Mouse (Mus musculus) cerebellum, adult 2 months (tissue): ENCODE measurements at regions not wholly inside any gene's neighbourhood (a gene's known extent, or its start where the extent isn't known, plus 50 kb on each side); places are given as distances from the start of the nearest gene placed in this dataset.

ENCODE experiments used
- DNase-seq, 2 experiments: peaks; one replicate each; pipeline ENCODE4 v3.0.0; 2021
- H3K27ac ChIP-seq: fragments of 200-500 bp; 2 replicates; pipeline ENCODE4 v1.5.1; 2012; ENCODE audit warnings: low read length, control low read depth, inconsistent platforms; ENCODE audit not compliant: insufficient read depth
- H3K27me3 ChIP-seq: fragments of 200-500 bp; 2 replicates; pipeline ENCODE4 v1.6.1; 2012; ENCODE audit warnings: inconsistent platforms, mild to moderate bottlenecking, low read length, moderate library complexity; ENCODE audit not compliant: control insufficient read depth, insufficient read depth
- H3K4me1 ChIP-seq: fragments of 200-500 bp; 2 replicates; pipeline ENCODE4 v1.6.1; 2011; ENCODE audit warnings: low read length; ENCODE audit not compliant: control insufficient read depth, insufficient read depth
- H3K4me3 ChIP-seq: fragments of 200-500 bp; replicated peaks from 2 replicates; pipeline ENCODE3; 2011; ENCODE audit warnings: mild to moderate bottlenecking, low read depth, low read length, control low read depth; ENCODE audit not compliant: insufficient read depth
- CTCF ChIP-seq: fragments of 200-500 bp; IDR thresholded peaks from 2 replicates; pipeline ENCODE4 v1.5.1; 2011; ENCODE audit warnings: low read depth, mild to moderate bottlenecking, control low read depth, low read length, moderate library complexity, borderline replicate concordance; ENCODE audit not compliant: insufficient read depth
- POLR2A ChIP-seq: fragments of 200-500 bp; IDR thresholded peaks from 2 replicates; pipeline ENCODE4 v1.6.1; 2011; ENCODE audit warnings: low read length, control low read depth, borderline replicate concordance; ENCODE audit not compliant: insufficient read depth
- WGBS: fragments of 180-500 bp; shearing (Covaris S2); methylation state at CpG from one replicate; pipeline ENCODE4 v1.1.7; 2018; 5-methylcytosine and 5-hydroxymethylcytosine counted together

DNA sequence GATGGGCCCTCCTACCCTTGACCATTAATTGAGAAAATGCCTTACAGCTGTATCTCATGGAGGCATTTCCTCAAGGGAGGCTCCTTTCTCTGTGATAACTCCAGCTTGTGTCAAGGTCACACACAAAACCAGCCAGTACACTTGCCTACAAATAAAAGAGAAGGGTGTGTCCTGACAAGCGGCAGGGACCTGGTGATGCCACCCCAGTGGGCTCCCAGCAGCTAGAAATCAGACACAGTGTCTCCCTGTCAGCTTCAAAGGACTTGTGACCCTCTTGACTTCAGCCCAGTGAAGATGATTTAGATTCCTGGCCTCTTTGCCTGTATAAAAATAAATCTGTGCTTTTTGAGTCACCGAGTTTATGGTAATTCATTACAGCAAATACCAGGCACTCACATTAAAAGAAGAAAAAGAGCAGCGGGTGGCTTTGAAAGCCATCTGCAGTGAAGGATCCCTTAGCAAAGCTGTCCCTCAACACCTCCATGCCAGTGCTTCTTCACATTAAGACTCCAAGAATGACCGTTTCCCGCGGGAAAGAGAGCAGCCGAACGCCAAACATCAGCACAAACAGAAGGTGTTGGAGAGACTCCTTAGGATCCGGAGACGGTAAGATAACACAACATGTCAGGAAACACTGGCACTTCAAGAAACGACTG is 273.5 kb downstream of the Gxylt1 start:
- TF ChIP-seq CTCF (no peak), POLR2A (no peak)
- H3K27me3 ChIP-seq, result no peaks in the 10 kb centered on the region
- WGBS, result 7% methylated on average over 11 of the region's 11 CpGs
- H3K27ac ChIP-seq, result no peak overlapping the region
- H3K4me1 ChIP-seq, result no peaks in the 10 kb centered on the region
- DNase-seq, result no peak
- H3K4me3 ChIP-seq, result no peak overlapping the region

DNA sequence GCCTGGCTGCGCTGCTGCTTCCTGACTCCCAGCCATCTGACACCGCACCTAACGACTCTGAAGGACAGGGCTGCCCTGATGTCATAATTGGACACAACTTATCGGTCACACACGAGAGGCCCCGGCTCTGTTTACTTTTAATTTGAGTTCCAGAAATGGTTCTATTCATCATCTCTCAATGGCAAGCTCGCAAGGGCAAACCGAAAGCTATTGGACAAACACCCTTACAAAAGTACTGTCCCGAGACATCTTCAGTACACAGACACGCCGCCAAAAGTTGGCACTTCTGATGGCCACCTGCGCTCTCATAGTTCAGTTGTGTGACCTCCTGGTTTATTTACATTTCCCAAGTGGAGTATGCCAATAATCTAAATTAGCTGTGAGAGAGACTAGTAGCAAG is 274.9 kb downstream of the Gxylt1 start:
- no peak overlapping the region for H3K4me3 ChIP-seq
- DNase-seq, result no peak
- H3K4me1 ChIP-seq, result no peaks in the 10 kb centered on the region
- no peak for TF ChIP-seq CTCF
- TF ChIP-seq POLR2A, result no peak
- no peaks in the 10 kb centered on the region for H3K27me3 ChIP-seq
- WGBS, result 37% methylated on average over 12 of the region's 12 CpGs
- no peak overlapping the region for H3K27ac ChIP-seq

- no peak overlapping the region for H3K4me3 ChIP-seq
- TF ChIP-seq CTCF (no peak), POLR2A (no peak)
- no peak for DNase-seq
- H3K27me3 ChIP-seq, result no peaks in the 10 kb centered on the region
- no peak overlapping the region for H3K27ac ChIP-seq
- H3K4me1 ChIP-seq, result no peaks in the 10 kb centered on the region
- WGBS, result 84% methylated on average over 5 of the region's 5 CpGs
These were observed 277.0 kb downstream of the Gxylt1 start for GRCm38 (mm10) chr15:92997933-92998332.

DNA sequence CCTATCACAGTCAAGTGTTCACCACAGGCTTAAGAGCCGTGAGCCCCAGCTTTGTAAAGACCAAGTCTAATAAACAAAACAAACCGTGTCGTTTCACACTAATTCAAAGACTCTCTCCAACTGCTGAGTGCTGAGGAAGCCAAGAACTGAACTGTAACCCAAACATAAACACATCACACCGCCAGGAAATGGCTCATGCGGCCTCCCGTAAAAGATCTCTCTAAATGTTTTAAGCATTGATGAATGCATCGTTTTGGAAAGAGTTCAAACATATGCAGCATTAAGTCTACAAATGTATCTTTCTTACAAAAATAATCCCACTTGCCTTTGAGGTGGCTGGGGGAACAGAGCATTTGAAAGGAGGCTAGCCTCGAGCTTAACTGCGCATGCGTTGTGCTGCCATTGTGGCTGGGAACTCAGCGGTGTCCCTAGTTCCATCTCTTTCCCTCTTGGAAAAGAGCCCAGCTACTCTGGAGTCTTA is 280.7 kb downstream of the Gxylt1 start:
- no peak for DNase-seq
- H3K4me1 ChIP-seq, result no peaks in the 10 kb centered on the region
- no peak overlapping the region for H3K4me3 ChIP-seq
- no peak overlapping the region for H3K27ac ChIP-seq
- WGBS, result 23% methylated on average over 11 of the region's 11 CpGs
- TF ChIP-seq CTCF (no peak), POLR2A (no peak)
- H3K27me3 ChIP-seq, result no peaks in the 10 kb centered on the region

- TF ChIP-seq POLR2A (no peak), CTCF (no peak)
- no peak overlapping the region for H3K27ac ChIP-seq
- H3K4me3 ChIP-seq, result no peak overlapping the region
- 49% methylated on average over 6 of the region's 6 CpGs for WGBS
- no peak for DNase-seq
- no peaks in the 10 kb centered on the region for H3K4me1 ChIP-seq
- no peaks in the 10 kb centered on the region for H3K27me3 ChIP-seq
These were observed 281.3 kb downstream of the Gxylt1 start for GRCm38 (mm10) chr15:92993538-92994190.

- H3K27me3 ChIP-seq, result no peaks in the 10 kb centered on the region
- H3K4me3 ChIP-seq, result no peak overlapping the region
- TF ChIP-seq CTCF (no peak), POLR2A (no peak)
- H3K27ac ChIP-seq, result no peak overlapping the region
- peak; percentile 12 to 50 for DNase-seq
- H3K4me1 ChIP-seq, result no peaks in the 10 kb centered on the region
- WGBS, result 10% methylated on average over 4 of the region's 4 CpGs
These were observed 299.2 kb downstream of the Gxylt1 start for GRCm38 (mm10) chr15:92975774-92976173.

DNA sequence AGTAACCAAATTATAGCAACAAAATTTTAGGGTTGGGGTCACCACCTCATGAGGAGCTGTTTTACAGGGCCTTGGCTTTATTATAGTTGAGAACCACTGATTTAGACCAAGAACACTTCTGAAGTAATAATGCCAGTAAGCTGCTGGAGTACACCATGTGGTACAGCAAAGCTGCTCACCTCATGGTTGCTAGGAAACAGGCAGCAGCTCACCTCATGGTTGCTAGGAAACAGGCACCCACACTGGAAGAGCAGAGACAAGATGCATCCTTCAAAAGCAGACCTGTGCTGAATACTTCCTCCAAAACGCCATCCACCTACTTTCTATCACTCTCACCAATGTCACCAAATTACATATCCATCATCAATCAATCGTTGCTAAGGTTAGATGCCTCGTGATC is 300.0 kb downstream of the Gxylt1 start:
- no peak overlapping the region for H3K4me3 ChIP-seq
- 79% methylated on average over 3 of the region's 3 CpGs for WGBS
- TF ChIP-seq CTCF (no peak), POLR2A (no peak)
- H3K27me3 ChIP-seq, result no peaks in the 10 kb centered on the region
- no peak for DNase-seq
- no peaks in the 10 kb centered on the region for H3K4me1 ChIP-seq
- no peak overlapping the region for H3K27ac ChIP-seq

- TF ChIP-seq POLR2A, result no peak
- WGBS, result 64% methylated on average over 9 of the region's 9 CpGs
These were observed 301.2 kb downstream of the Gxylt1 start for GRCm38 (mm10) chr15:92973651-92974229.

More at GRCm38 (mm10) chr15:92973651-92974229, 301.2 kb downstream of the Gxylt1 start:
- no peak for DNase-seq
- no peaks in the 10 kb centered on the region for H3K27me3 ChIP-seq
- H3K4me1 ChIP-seq, result no peaks in the 10 kb centered on the region
- no peak overlapping the region for H3K4me3 ChIP-seq
- no peak overlapping the region for H3K27ac ChIP-seq
